Mouse (Mus musculus): ENCODE measurements around the gene 2310022B05Rik.
A peak's percentile ranks its signal among the peaks of the same experiment; 100 is the strongest.

Gene 2310022B05Rik

GRCm38 (mm10) chr8:124658415-124658814, 4.8 kb downstream of the 2310022B05Rik start:
- peak; percentile 70 to 76 for DNase-seq

- no peak for DNase-seq
Observed at GRCm38 (mm10) chr8:124657961-124658360, 5.2 kb downstream of the 2310022B05Rik start.

GRCm38 (mm10) chr8:124653568-124654475, 9.3 kb downstream of the 2310022B05Rik start:
- DNase-seq, result peak; percentile 57 to 67

GRCm38 (mm10) chr8:124652546-124652945, 10.6 kb downstream of the 2310022B05Rik start:
- DNase-seq, result peak; percentile 57 to 62

GRCm38 (mm10) chr8:124651776-124652175, 11.4 kb downstream of the 2310022B05Rik start:
- no peak for DNase-seq

GRCm38 (mm10) chr8:124648311-124648710, 14.9 kb downstream of the 2310022B05Rik start:
- DNase-seq, result no peak

GRCm38 (mm10) chr8:124643540-124644339, 19.4 kb downstream of the 2310022B05Rik start:
- DNase-seq, result peak; percentile 63 to 79

GRCm38 (mm10) chr8:124641599-124641998, 21.6 kb downstream of the 2310022B05Rik start:
- DNase-seq, result no peak

- no peak for DNase-seq
Observed at GRCm38 (mm10) chr8:124635247-124635502, 28.0 kb downstream of the 2310022B05Rik start.

- DNase-seq, result no peak
Observed at GRCm38 (mm10) chr8:124634411-124635246, 28.5 kb downstream of the 2310022B05Rik start.

GRCm38 (mm10) chr8:124633001-124633703, 30.0 kb downstream of the 2310022B05Rik start:
- peak; percentile 85 to 88 for DNase-seq

- DNase-seq, result peak; percentile 38 to 45
Observed at GRCm38 (mm10) chr8:124631966-124632365, 31.2 kb downstream of the 2310022B05Rik start.

GRCm38 (mm10) chr8:124630891-124631290, 32.3 kb downstream of the 2310022B05Rik start:
- DNase-seq, result no peak

GRCm38 (mm10) chr8:124630489-124630888, 32.7 kb downstream of the 2310022B05Rik start:
- DNase-seq, result peak; percentile 57 to 59

- no peak for DNase-seq
Observed at GRCm38 (mm10) chr8:124626251-124626650, 36.9 kb downstream of the 2310022B05Rik start.

GRCm38 (mm10) chr8:124621255-124621654, 41.9 kb downstream of the 2310022B05Rik start:
- DNase-seq, result no peak

- peak in 1 of 2 experiments; percentile 39 for DNase-seq
Observed at GRCm38 (mm10) chr8:124618252-124618651, 44.9 kb downstream of the 2310022B05Rik start.

- peak; percentile 83 to 86 for DNase-seq
Observed at GRCm38 (mm10) chr8:124617266-124617869, 45.8 kb downstream of the 2310022B05Rik start.

- DNase-seq, result no peak
Observed at GRCm38 (mm10) chr8:124614325-124614724, 48.8 kb downstream of the 2310022B05Rik start.

- peak; percentile 49 to 56 for DNase-seq
Observed at GRCm38 (mm10) chr8:124608972-124609353, 54.2 kb downstream of the 2310022B05Rik start.

- peak; percentile 49 to 65 for DNase-seq
Observed at GRCm38 (mm10) chr8:124608239-124608971, 54.8 kb downstream of the 2310022B05Rik start.

Measured in kidney, postnatal 4 days (tissue).